10 mouse cellular contexts compared by ENCODE assay signal in the genomic region with DNA sequence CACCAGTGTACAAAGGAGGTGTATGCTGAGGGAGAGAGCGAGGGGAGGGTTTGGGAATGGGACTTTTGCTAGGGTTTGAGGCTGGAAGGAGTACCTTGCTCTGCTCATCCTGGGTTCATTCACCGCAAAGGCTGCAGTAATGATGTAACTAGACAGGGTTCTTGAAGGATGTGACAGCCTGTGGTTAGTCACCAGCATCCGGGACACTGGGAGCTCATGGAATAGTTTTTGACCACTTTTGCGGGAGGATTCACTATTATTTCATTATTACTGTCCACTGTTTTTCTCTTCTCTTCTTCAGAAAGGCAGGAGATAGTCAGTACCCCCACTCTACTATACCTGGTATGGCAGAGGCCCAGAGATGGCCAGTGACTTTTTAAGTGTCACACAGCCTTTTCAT. TPM values are rescaled to one million over a fixed set of nuclear protein-coding genes. Genes with fewer than 3 reads are reported as not detected.
DNase-seq lines count a peak whose midpoint lies in the region; ATAC-seq and TF ChIP-seq lines count a peak whose summit lies in the region.
"Had no signal": no experiment of that assay in that cellular context is flagged by ENCODE, and none has a peak within 500 bp of the region (broad histone marks: within the 10 kb centered on the region; RNA-seq: fewer than 3 reads in every experiment).

No protein-coding gene starts in this region.

- no peak overlapping the region for H3K4me2 ChIP-seq in heart, embryonic 14.5 days (ENCODE audit: low read length)
- H3K4me2 ChIP-seq in CH12.LX (ENCODE audit: insufficient read depth, low read depth, poor library complexity, severe bottlenecking), result peak overlapping the region; percentile 76
- H3K4me2 ChIP-seq in embryonic facial prominence, embryonic 14.5 days (ENCODE audit: low read depth, low read length), result no peak overlapping the region
- peak overlapping the region; percentile 57 for H3K4me2 ChIP-seq in liver, embryonic 16.5 days (ENCODE audit: low read depth, low read length)

- WGBS in heart, embryonic 14.5 days, result 92% methylated on average over 4 of the region's 4 CpGs
- 93% methylated on average over 4 of the region's 4 CpGs for WGBS in embryonic facial prominence, embryonic 14.5 days
- WGBS in liver, embryonic 16.5 days (ENCODE audit: insufficient replicate concordance), result 36% methylated on average over 4 of the region's 4 CpGs
- 93% methylated on average over 4 of the region's 4 CpGs for WGBS in limb, embryonic 10.5 days

- no peaks in the 10 kb centered on the region for H3K9me3 ChIP-seq in heart, embryonic 14.5 days (ENCODE audit: control insufficient read depth, low read length)
- no peaks in the 10 kb centered on the region for H3K9me3 ChIP-seq in CH12.LX (replicated peaks; ENCODE audit: low read length)
- H3K9me3 ChIP-seq in embryonic facial prominence, embryonic 14.5 days (ENCODE audit: control insufficient read depth, low read length), result no peaks in the 10 kb centered on the region
- H3K9me3 ChIP-seq in liver, embryonic 16.5 days (replicated peaks; ENCODE audit: control insufficient read depth, low read length), result no peaks in the 10 kb centered on the region
- no peaks in the 10 kb centered on the region for H3K9me3 ChIP-seq in limb, embryonic 10.5 days (replicated peaks)

- no peak overlapping the region for H3K9ac ChIP-seq in heart, embryonic 14.5 days (ENCODE audit: low read length)
- H3K9ac ChIP-seq in CH12.LX (ENCODE audit: insufficient read depth, low read depth), result peak overlapping the region; percentile 58
- H3K9ac ChIP-seq in embryonic facial prominence, embryonic 14.5 days (ENCODE audit: low read depth, low read length), result no peak overlapping the region
- peak overlapping the region; percentile 27 for H3K9ac ChIP-seq in liver, embryonic 16.5 days (ENCODE audit: low read depth, low read length)
- H3K9ac ChIP-seq: forebrain, postnatal 0 days had no signal

- H3K36me3 ChIP-seq in heart, embryonic 14.5 days (ENCODE audit: control insufficient read depth, insufficient read depth, low read length), result 0 out of 2 replicates have a peak, but pooled peaks cover 2% of the 10 kb centered on the region
- H3K36me3 ChIP-seq in CH12.LX (replicated peaks in 1 of 2; ENCODE audit: control insufficient read depth in 1 of 2, insufficient read depth in 1 of 2, low read length in 1 of 2), result peaks cover 0 to 49% of the 10 kb centered on the region in 2 experiments
- no peaks in the 10 kb centered on the region for H3K36me3 ChIP-seq in embryonic facial prominence, embryonic 14.5 days (ENCODE audit: control insufficient read depth, insufficient read depth, low read length)
- no peaks in the 10 kb centered on the region for H3K36me3 ChIP-seq in liver, embryonic 16.5 days (ENCODE audit: control insufficient read depth, insufficient read depth)
- H3K36me3 ChIP-seq in limb, embryonic 10.5 days, result no peaks in the 10 kb centered on the region

- no peak for ATAC-seq in heart, embryonic 14.5 days (ENCODE audit: insufficient number of reproducible peaks, insufficient read depth, low FRiP score, low read depth)
- ATAC-seq in embryonic facial prominence, embryonic 14.5 days (ENCODE audit: low read depth), result no peak
- ATAC-seq in liver, embryonic 16.5 days (ENCODE audit: low read depth), result no peak
- ATAC-seq: forebrain, postnatal 0 days had no signal

- no peak overlapping the region for H3K4me3 ChIP-seq in heart, embryonic 14.5 days (ENCODE audit: control insufficient read depth in 1 of 2, insufficient read depth in 1 of 2, low read depth in 1 of 2, low read length in 2 of 2)
- H3K4me3 ChIP-seq in CH12.LX (replicated peaks in 1 of 3; ENCODE audit: low read depth in 2 of 3, low read length in 2 of 3, poor library complexity in 1 of 3), result peak overlapping the region in 2 of 3 experiments; percentile 8 to 34
- no peak overlapping the region for H3K4me3 ChIP-seq in embryonic facial prominence, embryonic 14.5 days (ENCODE audit: low read depth, low read length)
- H3K4me3 ChIP-seq in liver, embryonic 16.5 days (ENCODE audit: low read depth, low read length), result peak overlapping the region; percentile 44
- no peak overlapping the region for H3K4me3 ChIP-seq in limb, embryonic 10.5 days

- peak overlapping the region; percentile 16 to 29; a peak in 1 of 4 replicates for H3K27ac ChIP-seq in heart, embryonic 14.5 days (replicated peaks in 1 of 2; ENCODE audit: control insufficient read depth in 1 of 2, insufficient read depth in 1 of 2, low read depth in 2 of 2, low read length in 2 of 2)
- peak overlapping the region; percentile 92 for H3K27ac ChIP-seq in CH12.LX (ENCODE audit: insufficient read depth, low read depth)
- 0 out of 2 replicates have a peak overlapping the region, but pooled peaks have one; percentile 6 for H3K27ac ChIP-seq in embryonic facial prominence, embryonic 14.5 days (replicated peaks; ENCODE audit: low read depth, low read length)
- peak overlapping the region; percentile 90 for H3K27ac ChIP-seq in liver, embryonic 16.5 days (ENCODE audit: low read length)
- no peak overlapping the region for H3K27ac ChIP-seq in limb, embryonic 10.5 days

- H3K4me1 ChIP-seq in heart, embryonic 14.5 days (ENCODE audit: control insufficient read depth in 2 of 2, insufficient read depth in 2 of 2, low read length in 2 of 2), result peaks cover 15 to 17% of the 10 kb centered on the region in 2 experiments; a peak in 3 of 4 replicates
- peaks cover 37 to 98% of the 10 kb centered on the region in 2 experiments for H3K4me1 ChIP-seq in CH12.LX (ENCODE audit: control insufficient read depth in 1 of 2, insufficient read depth in 2 of 2)
- peaks cover 8% of the 10 kb centered on the region for H3K4me1 ChIP-seq in embryonic facial prominence, embryonic 14.5 days (ENCODE audit: control insufficient read depth, insufficient read depth, low read length)
- peaks cover 65% of the 10 kb centered on the region for H3K4me1 ChIP-seq in liver, embryonic 16.5 days (ENCODE audit: control insufficient read depth, low read depth, low read length)
- H3K4me1 ChIP-seq in limb, embryonic 10.5 days, result peaks cover 17% of the 10 kb centered on the region

- dilution Hi-C loops in CH12.LX (cut with MboI; ENCODE audit: extremely low pct_ligation_motif_present, extremely low pct_unique_long_range_greater_than_20kb, low sequenced_read_pairs), result no loop called here

- H3K79me2 ChIP-seq in CH12.LX (replicated peaks; ENCODE audit: control insufficient read depth, extremely low read depth, insufficient read depth, poor library complexity, severe bottlenecking), result no peaks in the 10 kb centered on the region

- no peak for TF ChIP-seq EP300 in CH12.LX (IDR thresholded peaks at IDR 0.05; ENCODE audit: low read length)

- TF ChIP-seq POLR2A in CH12.LX (IDR thresholded peaks at IDR 0.05; ENCODE audit: low read depth, low read length), result no peak

- no peak for TF ChIP-seq RAD21 in CH12.LX (IDR thresholded peaks at IDR 0.05; ENCODE audit: low read depth, low read length)

- no peaks in the 10 kb centered on the region for H3K27me3 ChIP-seq in heart, embryonic 14.5 days (ENCODE audit: control insufficient read depth, insufficient read depth, low read length)
- no peaks in the 10 kb centered on the region for H3K27me3 ChIP-seq in CH12.LX (replicated peaks)
- no peaks in the 10 kb centered on the region for H3K27me3 ChIP-seq in embryonic facial prominence, embryonic 14.5 days (replicated peaks; ENCODE audit: control insufficient read depth, insufficient read depth, low read length)
- H3K27me3 ChIP-seq in liver, embryonic 16.5 days (ENCODE audit: control insufficient read depth, insufficient read depth, low read depth, low read length), result no peaks in the 10 kb centered on the region
- H3K27me3 ChIP-seq in limb, embryonic 10.5 days (ENCODE audit: low read depth, poor library complexity, severe bottlenecking), result no peaks in the 10 kb centered on the region

- DNase-seq in heart, adult 8-10 months (ENCODE audit: low spot score), result no peak
- DNase-seq in CH12.LX (ENCODE audit: extremely low read depth), result no peak
- DNase-seq in embryonic facial prominence, embryonic 14.5 days (ENCODE audit: low spot score), result no peak
- no peak for DNase-seq in limb, embryonic 10.5 days (ENCODE audit: low spot score)
- DNase-seq in thymus, postnatal 36 days, result no peak
- DNase-seq in frontal cortex, postnatal 10 days (ENCODE audit: low spot score in 2 of 2), result no peak
- DNase-seq: forebrain, postnatal 0 days; kidney, adult 11 months had no signal

- in situ Hi-C loops in CH12.LX (cut with MboI; ENCODE audit: low pct_ligation_motif_present, low pct_unique_long_range_greater_than_20kb, low sequenced_read_pairs), result no loop called here

- no peak for TF ChIP-seq CTCF in CH12.LX (conservative IDR thresholded peaks at IDR 0.05 in 1 of 2, IDR thresholded peaks at IDR 0.05 in 1 of 2; ENCODE audit: low read depth in 2 of 2, low read length in 2 of 2)

TF ChIP-seq in CH12.LX, 34 proteins besides CTCF, POLR2A, EP300 and RAD21 (continues in another document):
- peak; percentile 31; the same call in 1 of the 2 replicates for TF ChIP-seq NELFE (IDR thresholded peaks at IDR 0.05; ENCODE audit: low read depth, low read length)
- TF ChIP-seq RCOR1 (conservative IDR thresholded peaks at IDR 0.05; ENCODE audit: low read depth, low read length), result peak; percentile 49; the same call in 1 of the 2 replicates
- no peak for TF ChIP-seq JUN (IDR thresholded peaks at IDR 0.05; ENCODE audit: insufficient read depth, low read depth, low read length)
- no peak for TF ChIP-seq MXI1 (IDR thresholded peaks at IDR 0.05; ENCODE audit: low read depth, low read length)
- no peak; the same call in 1 of the 2 replicates for TF ChIP-seq ETS1 (conservative IDR thresholded peaks at IDR 0.05; ENCODE audit: low read depth, low read length)

RNA-seq across cellular contexts. Expression of a gene that starts 9.1 kb away (rescaled TPM):
- 1.6 and 2.2 TPM in 2 replicates for polyA plus RNA-seq in heart, embryonic 14.5 days (2014; fragmentation: Nextera tagmentation; extraction: Ambion mirVana)
- 1 to 10 TPM; 6.6 to 9.2 (median 8.7) TPM for total RNA-seq in heart, adult 8-10 months (2022)
- total RNA-seq in CH12.LX (2012; rRNA removed) (18.6 and 23.2 TPM in 2 replicates), CH12.LX (2014; rRNA removed) (19.2 and 20.0 TPM in 2 replicates)
- 37.4 and 40.3 TPM in 2 replicates for polyA plus RNA-seq in CH12.LX (2012; ENCODE audit: insufficient read length, low read depth)
- polyA plus RNA-seq in embryonic facial prominence, embryonic 14.5 days (2014; fragmentation: Nextera tagmentation; extraction: Ambion mirVana), result 2.8 and 2.9 TPM in 2 replicates
- polyA plus RNA-seq in liver, embryonic 16.5 days (2015; fragmentation: Nextera tagmentation; extraction: Ambion mirVana), result 3.6 and 4.8 TPM in 2 replicates
- 2.2 and 2.8 TPM in 2 replicates for polyA plus RNA-seq in limb, embryonic 10.5 days (2016; fragmentation: Nextera tagmentation; extraction: Ambion mirVana)

RNA-seq across cellular contexts. Expression of a gene that starts 10.3 kb away (rescaled TPM):
- polyA plus RNA-seq in heart, embryonic 14.5 days (2014; fragmentation: Nextera tagmentation; extraction: Ambion mirVana), result 0.35 TPM in 1 of 2 replicates, not detected in the other
- not detected for total RNA-seq in heart, adult 8-10 months (2022)
- total RNA-seq in CH12.LX (2012; rRNA removed), result 0.25 TPM in 1 of 2 replicates, not detected in the other
- total RNA-seq in CH12.LX (2014; rRNA removed), result not detected in 2 replicates
- 1.1 and 1.5 TPM in 2 replicates for polyA plus RNA-seq in CH12.LX (2012; ENCODE audit: insufficient read length, low read depth)
- 0.31 TPM in 1 of 2 replicates, not detected in the other for polyA plus RNA-seq in embryonic facial prominence, embryonic 14.5 days (2014; fragmentation: Nextera tagmentation; extraction: Ambion mirVana)
- 0.13 and 0.34 TPM in 2 replicates for polyA plus RNA-seq in liver, embryonic 16.5 days (2015; fragmentation: Nextera tagmentation; extraction: Ambion mirVana)
- 0.38 TPM in 1 of 2 replicates, not detected in the other for polyA plus RNA-seq in limb, embryonic 10.5 days (2016; fragmentation: Nextera tagmentation; extraction: Ambion mirVana)
- total RNA-seq: forebrain, postnatal 0 days had no signal

Comparison
In these comparisons a context has a peak if more than half of its experiments do, and no peak if none do; other contexts are left out.
1. H3K4me2 ChIP-seq: peak in CH12.LX (single experiment) and liver, embryonic 16.5 days (single experiment); none in heart, embryonic 14.5 days (single experiment) and embryonic facial prominence, embryonic 14.5 days (single experiment).
2. H3K4me3 ChIP-seq: peak in CH12.LX (2 of 3) and liver, embryonic 16.5 days (single experiment); none in heart, embryonic 14.5 days (0 of 2), embryonic facial prominence, embryonic 14.5 days (single experiment) and limb, embryonic 10.5 days (single experiment).
3. H3K9ac ChIP-seq: peak in CH12.LX (single experiment) and liver, embryonic 16.5 days (single experiment); none in heart, embryonic 14.5 days (single experiment) and embryonic facial prominence, embryonic 14.5 days (single experiment).